Mouse (Mus musculus) forebrain, embryonic 15.5 days (tissue): Measurements from ENCODE around the gene Slc7a7. TPM values are rescaled to one million over a fixed set of nuclear protein-coding genes. Genes with fewer than 3 reads are reported as not detected.

Experiments
- ATAC-seq: fragments of 200-750 bp; cut with Nextera tagmentation; replicated peaks from 2 replicates; pipeline ENCODE4 v1.8.0; 2017; ENCODE audit warnings: mild to moderate bottlenecking, moderate TSS enrichment, moderate library complexity
- H3K27ac ChIP-seq: fragments of 300-500 bp; sonication (generic); replicated peaks from 2 replicates; pipeline ENCODE4 v1.5.1; 2015; ENCODE audit warnings: mild to moderate bottlenecking, inconsistent platforms
- H3K27me3 ChIP-seq: fragments of 300-500 bp; sonication (generic); 2 replicates; pipeline ENCODE4 v1.6.1; 2015; ENCODE audit warnings: inconsistent platforms
- H3K36me3 ChIP-seq: fragments of 300-500 bp; sonication (generic); 2 replicates; pipeline ENCODE4 v1.6.1; 2015; ENCODE audit warnings: mild to moderate bottlenecking, inconsistent platforms
- H3K4me1 ChIP-seq: fragments of 300-500 bp; sonication (generic); 2 replicates; pipeline ENCODE4 v1.6.1; 2015; ENCODE audit warnings: inconsistent platforms
- H3K4me2 ChIP-seq: fragments of 300-500 bp; sonication (generic); replicated peaks from 2 replicates; pipeline ENCODE4 v1.6.1; 2015; ENCODE audit warnings: mild to moderate bottlenecking, inconsistent platforms
- H3K4me3 ChIP-seq: fragments of 300-500 bp; sonication (generic); 2 replicates; pipeline ENCODE4 v1.5.1; 2015; ENCODE audit warnings: mild to moderate bottlenecking, inconsistent platforms
- H3K9ac ChIP-seq: fragments of 300-500 bp; sonication (generic); replicated peaks from 2 replicates; pipeline ENCODE4 v1.6.1; 2015; ENCODE audit warnings: mild to moderate bottlenecking, inconsistent platforms
- H3K9me3 ChIP-seq: fragments of 300-500 bp; sonication (generic); 2 replicates; pipeline ENCODE4 v1.6.1; 2016; ENCODE audit warnings: inconsistent platforms
- WGBS: fragments of 180-500 bp; shearing (Covaris S2); methylation state at CpG from one replicate; pipeline ENCODE4 v1.1.7; 2015; ENCODE audit warnings: mixed read lengths; 5-methylcytosine and 5-hydroxymethylcytosine counted together
- polyA plus RNA-seq: library from polyadenylated mRNA; unstranded; fragments of >200 nt; fragmentation: Nextera tagmentation; extraction: Ambion mirVana; gene quantifications from 2 replicates; pipeline ENCODE4 v1.2.1, GENCODE M21; 2015

Slc7a7 gene
- polyA plus RNA-seq, 1 experiment from 2014 or later = 5.0 TPM

DNA sequence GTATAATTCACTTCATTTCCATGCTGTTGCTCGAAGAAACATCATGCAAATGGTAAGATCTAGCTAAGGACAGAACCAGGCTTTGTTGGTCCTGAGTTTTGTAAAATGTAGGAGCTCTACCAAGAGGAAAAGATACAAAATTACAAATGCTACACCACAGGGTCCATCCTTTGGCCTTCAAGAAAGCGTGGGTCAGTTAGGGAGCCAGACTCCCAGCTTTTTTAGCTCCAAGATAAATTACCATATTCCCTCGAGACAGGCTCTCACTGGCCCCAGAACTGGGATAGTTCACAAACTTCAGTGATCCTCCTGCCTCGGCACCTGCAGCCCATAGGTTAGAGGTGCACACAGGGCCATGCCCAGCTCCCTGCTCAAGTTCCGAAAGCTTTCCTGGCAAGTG, 93.1 kb downstream of the Slc7a7 start:
- Histone ChIP-seq H3K9ac (no peak overlapping the region), H3K4me3 (no peak overlapping the region), H3K4me1 (no peaks in the 10 kb centered on the region), H3K36me3 (no peaks in the 10 kb centered on the region), H3K27me3 (no peaks in the 10 kb centered on the region), H3K27ac (no peak overlapping the region), H3K9me3 (no peaks in the 10 kb centered on the region), H3K4me2 (no peak overlapping the region)
- no peak for ATAC-seq
- 81% methylated on average over 5 of the region's 5 CpGs for WGBS

DNA sequence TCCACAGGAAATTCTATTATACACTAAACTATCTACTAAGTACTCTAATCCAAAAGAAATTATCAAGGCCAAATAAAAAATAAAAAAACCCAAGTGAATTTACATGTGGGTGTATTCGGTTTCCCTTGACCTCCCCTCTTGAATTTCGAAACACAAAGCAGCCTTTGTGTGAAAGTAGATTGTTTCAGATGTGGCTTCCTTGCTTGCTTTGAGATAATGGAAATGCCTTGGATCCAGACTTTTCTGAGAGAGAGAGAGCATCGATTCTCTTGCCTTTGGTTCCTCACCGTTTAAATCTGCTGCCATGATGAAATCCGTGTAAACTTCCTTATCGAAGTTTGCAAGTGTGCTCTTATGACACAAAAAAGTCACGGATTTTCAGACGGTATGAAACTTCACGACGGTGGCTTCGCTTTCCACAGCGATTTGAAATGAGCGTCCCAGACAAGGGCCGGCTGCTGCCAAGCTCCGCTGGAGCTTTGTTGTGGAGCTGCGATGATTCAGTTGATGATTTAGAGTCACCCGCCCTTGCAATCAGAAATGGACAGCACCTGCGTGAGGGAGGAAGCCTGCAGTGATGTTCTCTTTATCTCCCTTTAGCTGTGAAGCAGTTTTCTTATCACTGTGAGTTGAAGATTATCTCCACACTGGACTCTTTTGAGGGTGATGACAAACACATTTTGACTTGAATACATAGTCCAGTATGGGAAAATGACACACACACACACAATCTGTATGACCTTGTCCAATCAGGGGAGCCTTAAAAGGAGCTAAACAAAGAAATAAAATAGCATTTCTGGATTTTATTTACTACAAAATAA, 95.8 kb downstream of the Slc7a7 start:
- Histone ChIP-seq H3K4me1 (no peaks in the 10 kb centered on the region), H3K4me3 (no peak overlapping the region), H3K27ac (no peak overlapping the region), H3K9ac (no peak overlapping the region), H3K4me2 (no peak overlapping the region), H3K9me3 (no peaks in the 10 kb centered on the region), H3K36me3 (no peaks in the 10 kb centered on the region), H3K27me3 (no peaks in the 10 kb centered on the region)
- WGBS = 72% methylated on average over 18 of the region's 18 CpGs
- no peak for ATAC-seq

Other genes starting within 250 kb of the Slc7a7 start
- 286 and 291 TPM in 2 replicates for gene Dad1, start 163.7 kb downstream of the Slc7a7 start, polyA plus RNA-seq
- 47.7 and 53.9 TPM in 2 replicates for gene Abhd4, start 163.6 kb downstream of the Slc7a7 start, polyA plus RNA-seq
- gene Olfr49, start 132.8 kb downstream of the Slc7a7 start, polyA plus RNA-seq = not detected in 2 replicates
- 47.9 and 48.1 TPM in 2 replicates for gene Oxa1l, start 56.9 kb downstream of the Slc7a7 start, polyA plus RNA-seq
- 269 and 282 TPM in 2 replicates for gene Mrpl52, start 9.1 kb upstream of the Slc7a7 start, polyA plus RNA-seq
- 60.3 and 61.7 TPM in 2 replicates for gene Mmp14, start 13.8 kb upstream of the Slc7a7 start, polyA plus RNA-seq
- 32.5 and 33.9 TPM in 2 replicates for gene Lrp10, start 46.4 kb upstream of the Slc7a7 start, polyA plus RNA-seq
- gene Rem2, start 58.3 kb upstream of the Slc7a7 start, polyA plus RNA-seq = 22.9 and 23.8 TPM in 2 replicates
- gene Prmt5, start 99.7 kb upstream of the Slc7a7 start, polyA plus RNA-seq = 101 and 102 TPM in 2 replicates
- gene Haus4, start 136.8 kb upstream of the Slc7a7 start, polyA plus RNA-seq = 29.6 and 31.6 TPM in 2 replicates
- 11.1 and 13.1 TPM in 2 replicates for gene Ajuba, start 159.8 kb upstream of the Slc7a7 start, polyA plus RNA-seq
- 8.0 and 8.9 TPM in 2 replicates for gene 4931414P19Rik, start 188.2 kb upstream of the Slc7a7 start, polyA plus RNA-seq
- 430 and 444 TPM in 2 replicates for gene Psmb5, start 200.2 kb upstream of the Slc7a7 start, polyA plus RNA-seq
- 0.15 TPM in 1 of 2 replicates, not detected in the other for gene Psmb11, start 203.7 kb upstream of the Slc7a7 start, polyA plus RNA-seq
- gene Gm17606, start 223.2 kb upstream of the Slc7a7 start, polyA plus RNA-seq = not detected in 2 replicates
- gene Cdh24, start 223.6 kb upstream of the Slc7a7 start, polyA plus RNA-seq = 7.6 and 8.6 TPM in 2 replicates